Mouse (Mus musculus) macrophage (primary cell): ENCODE data around the gene Olfr849. TPM values are rescaled to one million over a fixed set of nuclear protein-coding genes. Genes with fewer than 3 reads are reported as not detected.

Source experiments
- H3K27ac ChIP-seq: fragments of 350-480 bp; formaldehyde crosslinking; 2 replicates; pipeline ENCODE4 v1.9.0; 2021
- H3K36me3 ChIP-seq: fragments of 350-480 bp; formaldehyde crosslinking; 2 replicates; pipeline ENCODE4 v1.9.0; 2021; ENCODE audit errors: inconsistent target
- H3K4me3 ChIP-seq: fragments of 350-480 bp; formaldehyde crosslinking; 2 replicates; pipeline ENCODE4 v1.9.0; 2021; ENCODE audit errors: inconsistent target
- H3K79me2 ChIP-seq: fragments of 350-480 bp; formaldehyde crosslinking; 2 replicates; pipeline ENCODE4 v1.9.0; 2021; ENCODE audit errors: inconsistent target
- WGBS: methylation state at CpG from one replicate; pipeline ENCODE4 v1.1.7; 2026; ENCODE audit warnings: inconsistent platforms; ENCODE audit not compliant: missing documents; 5-methylcytosine and 5-hydroxymethylcytosine counted together
- polyA plus RNA-seq: library from polyadenylated mRNA; stranded (reverse); fragments of 250-400 nt; gene quantifications from 3 replicates; pipeline ENCODE4 v1.2.4, GENCODE M21; 2018; ENCODE audit warnings: inconsistent platforms
- total RNA-seq, 78 experiments: library from RNA; depleted of rRNA; stranded (reverse); fragments of 250-400 nt; gene quantifications; 1 replicate in 9 of 78; 2 replicates in 24 of 78; 3 replicates in 43 of 78; 4 replicates in 2 of 78; pipeline ENCODE4 v1.2.4; 2018; ENCODE audit warnings: inconsistent platforms in 56 of 78

Gene Olfr849
- not detected for total RNA-seq (2018; cell fraction: chromatin; rRNA removed)
- total RNA-seq (2018; cell fraction: cytosol; rRNA removed), result not detected
- not detected for total RNA-seq (2018; cell fraction: nucleus; rRNA removed)
- polyA plus RNA-seq, result not detected in 3 replicates

GRCm38 (mm10) chr9:19439966-19440365 is at the start of gene Olfr849:
Olfr849 (plus strand) TSS chr9:19440266.
- Histone ChIP-seq H3K79me2 (no peaks in the 10 kb centered on the region), H3K4me3 (no peak within 1 kb of the TSS), H3K36me3 (no peaks in the 10 kb centered on the region), H3K27ac (no peak within 1 kb of the TSS)
- WGBS, result 86% methylated on average over 1 of the region's 2 CpGs

GRCm38 (mm10) chr9:19478148-19478547 is 38.1 kb downstream of the Olfr849 start, which contains the start of gene Olfr850:
Olfr850 (minus strand) TSS chr9:19478248.
- no peaks in the 10 kb centered on the region for H3K79me2 ChIP-seq
- no peak within 1 kb of the TSS for H3K27ac ChIP-seq
- no peaks in the 10 kb centered on the region for H3K36me3 ChIP-seq
- H3K4me3 ChIP-seq, result no peak within 1 kb of the TSS

GRCm38 (mm10) chr9:19492995-19493394 is 52.9 kb downstream of the Olfr849 start, which contains the start of gene Olfr851:
Olfr851 (plus strand) TSS chr9:19493295.
- H3K36me3 ChIP-seq, result no peaks in the 10 kb centered on the region
- H3K4me3 ChIP-seq, result no peak within 1 kb of the TSS
- H3K79me2 ChIP-seq, result no peaks in the 10 kb centered on the region
- no peak within 1 kb of the TSS for H3K27ac ChIP-seq

Other genes with a start within 250 kb of the Olfr849 start
- not detected in 3 replicates for gene Olfr843, start 188.3 kb upstream of the Olfr849 start, polyA plus RNA-seq
- not detected in 3 replicates for gene Olfr844, start 123.9 kb upstream of the Olfr849 start, polyA plus RNA-seq
- not detected in 3 replicates for gene Olfr845, start 103.8 kb upstream of the Olfr849 start, polyA plus RNA-seq
- not detected in 3 replicates for gene Olfr846, start 76.3 kb upstream of the Olfr849 start, polyA plus RNA-seq
- not detected in 3 replicates for gene Olfr847, start 61.6 kb upstream of the Olfr849 start, polyA plus RNA-seq
- not detected in 3 replicates for gene Olfr850, start 38.0 kb downstream of the Olfr849 start, polyA plus RNA-seq
- gene Olfr851, start 53.0 kb downstream of the Olfr849 start, polyA plus RNA-seq, result not detected in 3 replicates
- gene Olfr853, start 100.8 kb downstream of the Olfr849 start, polyA plus RNA-seq, result not detected in 3 replicates
- not detected in 3 replicates for gene Olfr854, start 127.1 kb downstream of the Olfr849 start, polyA plus RNA-seq
- gene Olfr855, start 142.4 kb downstream of the Olfr849 start, polyA plus RNA-seq, result not detected in 3 replicates
- gene Zfp317, start 181.8 kb downstream of the Olfr849 start, polyA plus RNA-seq, result 6.9 to 10.8 TPM (median 8.5 TPM) in 3 replicates